16 mouse cellular contexts compared by ENCODE assay signal in genomic region chr12:108698697-108699471, GRCm38 (mm10). TPM values are rescaled to one million over a fixed set of nuclear protein-coding genes. Genes with fewer than 3 reads are reported as not detected.
A peak's percentile ranks its signal among the peaks of the same experiment; 100 is the strongest.
DNase-seq lines count a peak whose midpoint lies in the region; ATAC-seq and TF ChIP-seq lines count a peak whose summit lies in the region.
"Had no signal": no experiment of that assay in that cellular context is flagged by ENCODE, and none has a peak within 500 bp of the region (broad histone marks: within the 10 kb centered on the region; RNA-seq: fewer than 3 reads in every experiment).

No protein-coding gene starts in this region.

- WGBS in heart, postnatal 0 days = 66% methylated on average over 11 of the region's 11 CpGs
- WGBS in kidney, embryonic 14.5 days = 72% methylated on average over 11 of the region's 11 CpGs

- H3K27ac ChIP-seq in heart, postnatal 0 days (ENCODE audit: low read depth) = peak overlapping the region; percentile 18; the same call in 1 of the 2 replicates
- 0 out of 2 replicates have a peak overlapping the region, but pooled peaks have one; percentile 29 for H3K27ac ChIP-seq in testis, adult 2 months (ENCODE audit: control insufficient read depth, insufficient read depth, low read depth, low read length)
- peak overlapping the region; percentile 65; the same call in 1 of the 2 replicates for H3K27ac ChIP-seq in kidney, embryonic 14.5 days (ENCODE audit: low read depth, low read length)
- H3K27ac ChIP-seq: embryonic facial prominence, embryonic 13.5 days; forebrain, embryonic 13.5 days; liver, embryonic 14.5 days; midbrain, embryonic 12.5 days had no signal

- no peak overlapping the region for H3K4me2 ChIP-seq in heart, postnatal 0 days (ENCODE audit: low read depth, low read length)
- H3K4me2 ChIP-seq in kidney, embryonic 14.5 days (replicated peaks; ENCODE audit: low read depth, low read length) = no peak overlapping the region
- H3K4me2 ChIP-seq: embryonic facial prominence, embryonic 13.5 days; forebrain, embryonic 13.5 days; midbrain, embryonic 12.5 days had no signal

- H3K27me3 ChIP-seq in heart, postnatal 0 days (ENCODE audit: control insufficient read depth, insufficient read depth, low read length) = peaks cover 28% of the 10 kb centered on the region
- H3K27me3 ChIP-seq in testis, adult 2 months (ENCODE audit: control insufficient read depth, insufficient read depth, low read length) = no peaks in the 10 kb centered on the region
- peaks cover 21% of the 10 kb centered on the region for H3K27me3 ChIP-seq in kidney, embryonic 14.5 days (ENCODE audit: control insufficient read depth, insufficient read depth, low read length)

- peaks cover 16% of the 10 kb centered on the region for H3K4me1 ChIP-seq in heart, postnatal 0 days (ENCODE audit: control insufficient read depth, insufficient read depth)
- no peaks in the 10 kb centered on the region; the same call in 1 of the 2 replicates for H3K4me1 ChIP-seq in testis, adult 2 months (ENCODE audit: control insufficient read depth, insufficient read depth, low read length)
- peaks cover 24% of the 10 kb centered on the region for H3K4me1 ChIP-seq in kidney, embryonic 14.5 days (ENCODE audit: control insufficient read depth, insufficient read depth, low read length)

- intact Hi-C loops in heart, postnatal 14 days (cut with DNase I) = no loop called here

- no peak overlapping the region; the same call in 1 of the 2 replicates for H3K9ac ChIP-seq in heart, postnatal 0 days (replicated peaks; ENCODE audit: low read depth, low read length)
- H3K9ac ChIP-seq in kidney, embryonic 14.5 days (ENCODE audit: low read depth, low read length) = no peak overlapping the region
- H3K9ac ChIP-seq: embryonic facial prominence, embryonic 13.5 days; forebrain, embryonic 13.5 days; liver, embryonic 14.5 days; midbrain, embryonic 12.5 days had no signal

- ATAC-seq in heart, postnatal 0 days (ENCODE audit: insufficient read depth, low read depth) = peak; percentile 30; the same call in 1 of the 2 replicates
- ATAC-seq in kidney, embryonic 14.5 days (ENCODE audit: low FRiP score, low TSS enrichment) = no peak
- no peak for ATAC-seq in granulocyte monocyte progenitor cell, adult 5-6 weeks (replicated peaks; ENCODE audit: poor library complexity, severe bottlenecking)
- ATAC-seq: forebrain, embryonic 13.5 days had no signal

- H3K4me3 ChIP-seq in heart, postnatal 0 days (ENCODE audit: low read depth, low read length) = no peak overlapping the region
- no peak overlapping the region for H3K4me3 ChIP-seq in testis, adult 2 months (ENCODE audit: control insufficient read depth, low read depth, low read length)
- H3K4me3 ChIP-seq in kidney, embryonic 14.5 days (ENCODE audit: low read length) = no peak overlapping the region
- H3K4me3 ChIP-seq: embryonic facial prominence, embryonic 13.5 days; forebrain, embryonic 13.5 days; midbrain, embryonic 12.5 days had no signal

- no peak for TF ChIP-seq CTCF in heart, postnatal 0 days (IDR thresholded peaks at IDR 0.05; ENCODE audit: low read depth)
- no peak for TF ChIP-seq CTCF in testis, adult 2 months (IDR thresholded peaks at IDR 0.05; ENCODE audit: control insufficient read depth, insufficient read depth, insufficient replicate concordance, low read depth, low read length)

- no peak for DNase-seq in heart, postnatal 0 days (ENCODE audit: low spot score)
- DNase-seq in heart, postnatal 14 days = no peak
- no peak for DNase-seq in testis, postnatal 14 days (ENCODE audit: low spot score)
- no peak for DNase-seq in adrenal gland, adult 2 months
- DNase-seq: cerebellum, adult 8-10 months; gastrocnemius, postnatal 10 days; right cerebral cortex, postnatal 25 days; thymus, adult 2 months had no signal

- H3K36me3 ChIP-seq in heart, postnatal 0 days (replicated peaks; ENCODE audit: control insufficient read depth, insufficient read depth, low read length) = no peaks in the 10 kb centered on the region
- no peaks in the 10 kb centered on the region for H3K36me3 ChIP-seq in testis, adult 2 months (ENCODE audit: control insufficient read depth, insufficient read depth, low read length)
- no peaks in the 10 kb centered on the region for H3K36me3 ChIP-seq in kidney, embryonic 14.5 days (ENCODE audit: control insufficient read depth, insufficient read depth, low read length)
- H3K36me3 ChIP-seq: embryonic facial prominence, embryonic 13.5 days; midbrain, embryonic 12.5 days had no signal

- TF ChIP-seq POLR2A in testis, adult 2 months (IDR thresholded peaks at IDR 0.05; ENCODE audit: control insufficient read depth, low read depth, low read length) = no peak

- TF ChIP-seq EP300 in heart, postnatal 0 days (IDR thresholded peaks at IDR 0.05; ENCODE audit: low read depth) = no peak

- no peaks in the 10 kb centered on the region for H3K9me3 ChIP-seq in heart, postnatal 0 days (replicated peaks; ENCODE audit: control insufficient read depth, low read length)
- no peaks in the 10 kb centered on the region for H3K9me3 ChIP-seq in kidney, embryonic 14.5 days (ENCODE audit: control insufficient read depth, low read length)
- H3K9me3 ChIP-seq: embryonic facial prominence, embryonic 13.5 days; forebrain, embryonic 13.5 days; midbrain, embryonic 12.5 days had no signal

RNA-seq across cellular contexts. Expression of gene Degs2, which starts 3.2 kb away (rescaled TPM):
- 2.3 TPM in 1 of 2 replicates, not detected in the other for total RNA-seq in heart, postnatal 0 days (2014; rRNA removed; ENCODE audit: low replicate concordance)
- 0.12 and 0.38 TPM in 2 replicates for polyA plus RNA-seq in heart, postnatal 0 days (2015; fragmentation: Nextera tagmentation; extraction: Ambion mirVana)
- under 1 TPM; 0.27 to 0.81 TPM for total RNA-seq in heart, postnatal 14 days (2021)
- polyA plus RNA-seq in testis, adult 2 months (2012; rRNA removed) = 0.33 and 0.41 TPM in 2 replicates
- 6.6 and 7.3 TPM in 2 replicates for polyA plus RNA-seq in kidney, embryonic 14.5 days (2014; fragmentation: Nextera tagmentation; extraction: Ambion mirVana)
- not detected in 2 replicates for total RNA-seq in granulocyte monocyte progenitor cell, adult 5-6 weeks (2014; fragmentation: Nextera tagmentation)
- 1.3 and 2.3 TPM in 2 replicates for total RNA-seq in granulocyte monocyte progenitor cell, adult 5-6 weeks (2017)
- total RNA-seq in adrenal gland, adult 2 months (2021) = under 1 TPM in 1 of 2 experiments, not detected in 1; 0.17 TPM
- 0.10 and 0.27 TPM in 2 replicates for polyA plus RNA-seq in adrenal gland, adult 2 months (2012; rRNA removed)
- total RNA-seq: CH12.LX had no signal
